ENCODE assay signal across 19 mouse cellular contexts in genomic region chr6:52273656-52274280, GRCm38 (mm10). TPM values are rescaled to one million over a fixed set of nuclear protein-coding genes. Genes with fewer than 3 reads are reported as not detected.
DNase-seq lines count a peak whose midpoint lies in the region; ATAC-seq and TF ChIP-seq lines count a peak whose summit lies in the region.
"Had no signal": no experiment of that assay in that cellular context is flagged by ENCODE, and none has a peak within 500 bp of the region (broad histone marks: within the 10 kb centered on the region; RNA-seq: fewer than 3 reads in every experiment).

No protein-coding gene starts in this region.

- H3K9ac ChIP-seq in forebrain, embryonic 11.5 days (ENCODE audit: low read length), result no peak overlapping the region
- no peak overlapping the region for H3K9ac ChIP-seq in forebrain, embryonic 16.5 days (replicated peaks; ENCODE audit: low read depth, low read length)
- no peak overlapping the region for H3K9ac ChIP-seq in intestine, embryonic 14.5 days (ENCODE audit: low read length)
- no peak overlapping the region for H3K9ac ChIP-seq in intestine, postnatal 0 days (ENCODE audit: low read depth, low read length)
- no peak overlapping the region for H3K9ac ChIP-seq in ES-Bruce4 (ENCODE audit: low read depth, poor library complexity, severe bottlenecking)
- H3K9ac ChIP-seq: midbrain, embryonic 12.5 days; neural tube, embryonic 13.5 days had no signal

- ATAC-seq in forebrain, embryonic 11.5 days (replicated peaks; ENCODE audit: low FRiP score), result no peak
- no peak for ATAC-seq in forebrain, embryonic 16.5 days
- no peak for ATAC-seq in intestine, embryonic 14.5 days (replicated peaks; ENCODE audit: low FRiP score, low TSS enrichment, low read depth)
- no peak for ATAC-seq in intestine, postnatal 0 days

- H3K4me2 ChIP-seq in forebrain, embryonic 11.5 days (ENCODE audit: low read depth, low read length, severe bottlenecking), result no peak overlapping the region
- H3K4me2 ChIP-seq in forebrain, embryonic 16.5 days (ENCODE audit: low read length), result no peak overlapping the region
- no peak overlapping the region for H3K4me2 ChIP-seq in intestine, embryonic 14.5 days (ENCODE audit: low read length)
- H3K4me2 ChIP-seq in intestine, postnatal 0 days (replicated peaks; ENCODE audit: low read depth), result no peak overlapping the region
- H3K4me2 ChIP-seq: midbrain, embryonic 12.5 days; neural tube, embryonic 13.5 days had no signal

- H3K9me3 ChIP-seq in forebrain, embryonic 11.5 days (ENCODE audit: control insufficient read depth, low read length), result no peaks in the 10 kb centered on the region
- H3K9me3 ChIP-seq in forebrain, embryonic 16.5 days (ENCODE audit: control insufficient read depth, low read length), result no peaks in the 10 kb centered on the region
- H3K9me3 ChIP-seq in intestine, embryonic 14.5 days (ENCODE audit: control insufficient read depth, low read length), result no peaks in the 10 kb centered on the region
- H3K9me3 ChIP-seq in intestine, postnatal 0 days (ENCODE audit: control insufficient read depth), result no peaks in the 10 kb centered on the region
- H3K9me3 ChIP-seq in ES-Bruce4 (replicated peaks; ENCODE audit: control insufficient read depth, insufficient read depth, low read length, poor library complexity, severe bottlenecking), result no peaks in the 10 kb centered on the region
- no peaks in the 10 kb centered on the region for H3K9me3 ChIP-seq in limb, embryonic 10.5 days (replicated peaks)
- H3K9me3 ChIP-seq: midbrain, embryonic 12.5 days; neural tube, embryonic 13.5 days had no signal

- no peak overlapping the region for H3K4me3 ChIP-seq in forebrain, embryonic 11.5 days (ENCODE audit: low read depth, low read length)
- no peak overlapping the region for H3K4me3 ChIP-seq in forebrain, embryonic 16.5 days (replicated peaks; ENCODE audit: low read length)
- no peak overlapping the region for H3K4me3 ChIP-seq in intestine, embryonic 14.5 days (ENCODE audit: low read depth, low read length)
- no peak overlapping the region for H3K4me3 ChIP-seq in intestine, postnatal 0 days (ENCODE audit: low read depth, low read length)
- H3K4me3 ChIP-seq in ES-Bruce4 (ENCODE audit: low read depth, low read length), result peak overlapping the region; percentile 33
- peak overlapping the region; percentile 25 for H3K4me3 ChIP-seq in limb, embryonic 10.5 days
- H3K4me3 ChIP-seq: erythroblast, embryonic 14.5 days; heart, adult 2 months; layer of hippocampus, adult 2 months; midbrain, embryonic 12.5 days; neural tube, embryonic 13.5 days had no signal

- H3K36me3 ChIP-seq in forebrain, embryonic 11.5 days (ENCODE audit: control insufficient read depth, insufficient read depth, low read length), result no peaks in the 10 kb centered on the region
- H3K36me3 ChIP-seq in forebrain, embryonic 16.5 days (ENCODE audit: control insufficient read depth, insufficient read depth), result no peaks in the 10 kb centered on the region
- no peaks in the 10 kb centered on the region for H3K36me3 ChIP-seq in intestine, embryonic 14.5 days (ENCODE audit: control insufficient read depth, insufficient read depth, low read length)
- no peaks in the 10 kb centered on the region for H3K36me3 ChIP-seq in intestine, postnatal 0 days (ENCODE audit: control insufficient read depth, insufficient read depth)
- H3K36me3 ChIP-seq in ES-Bruce4 (ENCODE audit: control insufficient read depth, insufficient read depth, low read length, poor library complexity, severe bottlenecking), result no peaks in the 10 kb centered on the region
- no peaks in the 10 kb centered on the region for H3K36me3 ChIP-seq in limb, embryonic 10.5 days
- H3K36me3 ChIP-seq: midbrain, embryonic 12.5 days; neural tube, embryonic 13.5 days had no signal

- no peaks in the 10 kb centered on the region for H3K4me1 ChIP-seq in forebrain, embryonic 11.5 days (replicated peaks; ENCODE audit: control insufficient read depth, insufficient read depth, low read length)
- no peaks in the 10 kb centered on the region for H3K4me1 ChIP-seq in forebrain, embryonic 16.5 days (replicated peaks; ENCODE audit: control insufficient read depth, insufficient read depth, low read length)
- H3K4me1 ChIP-seq in intestine, embryonic 14.5 days (replicated peaks; ENCODE audit: control insufficient read depth, insufficient read depth, low read length), result 0 out of 2 replicates have a peak, but pooled peaks cover 3% of the 10 kb centered on the region
- no peaks in the 10 kb centered on the region for H3K4me1 ChIP-seq in intestine, postnatal 0 days (replicated peaks; ENCODE audit: control insufficient read depth, insufficient read depth, low read length)
- H3K4me1 ChIP-seq in ES-Bruce4 (ENCODE audit: control insufficient read depth, insufficient read depth, low read length), result no peaks in the 10 kb centered on the region
- peaks cover 60% of the 10 kb centered on the region for H3K4me1 ChIP-seq in limb, embryonic 10.5 days
- H3K4me1 ChIP-seq: midbrain, embryonic 12.5 days; neural tube, embryonic 13.5 days had no signal

- H3K27ac ChIP-seq in forebrain, embryonic 11.5 days (ENCODE audit: low read depth, low read length), result no peak overlapping the region
- no peak overlapping the region for H3K27ac ChIP-seq in forebrain, embryonic 16.5 days (ENCODE audit: low read length)
- H3K27ac ChIP-seq in intestine, embryonic 14.5 days (ENCODE audit: low read depth), result no peak overlapping the region
- no peak overlapping the region for H3K27ac ChIP-seq in intestine, postnatal 0 days (ENCODE audit: low read depth, low read length)
- H3K27ac ChIP-seq in ES-Bruce4 (ENCODE audit: insufficient read depth, low read length), result no peak overlapping the region
- peak overlapping the region; percentile 72 for H3K27ac ChIP-seq in limb, embryonic 10.5 days
- H3K27ac ChIP-seq: heart, adult 2 months; layer of hippocampus, adult 2 months; midbrain, embryonic 12.5 days; neural tube, embryonic 13.5 days had no signal

- no peak for TF ChIP-seq POLR2A in ES-Bruce4 (IDR thresholded peaks at IDR 0.05; ENCODE audit: insufficient read depth, low read length)

- 1% methylated on average over 22 of the region's 22 CpGs for WGBS in forebrain, embryonic 11.5 days
- WGBS in forebrain, embryonic 16.5 days, result 1% methylated on average over 22 of the region's 22 CpGs
- 7% methylated on average over 22 of the region's 22 CpGs for WGBS in intestine, embryonic 14.5 days
- WGBS in intestine, postnatal 0 days, result 12% methylated on average over 22 of the region's 22 CpGs
- 4% methylated on average over 22 of the region's 22 CpGs for WGBS in limb, embryonic 10.5 days

- peaks cover 92% of the 10 kb centered on the region for H3K27me3 ChIP-seq in forebrain, embryonic 11.5 days (ENCODE audit: control insufficient read depth, insufficient read depth, low read length)
- peaks cover 93% of the 10 kb centered on the region for H3K27me3 ChIP-seq in forebrain, embryonic 16.5 days (replicated peaks; ENCODE audit: control insufficient read depth, insufficient read depth, low read length)
- peaks cover 90% of the 10 kb centered on the region for H3K27me3 ChIP-seq in intestine, embryonic 14.5 days (replicated peaks; ENCODE audit: control insufficient read depth, insufficient read depth, low read length)
- H3K27me3 ChIP-seq in intestine, postnatal 0 days (replicated peaks; ENCODE audit: control insufficient read depth, insufficient read depth, low read length), result peaks cover 91% of the 10 kb centered on the region
- peaks cover 18% of the 10 kb centered on the region for H3K27me3 ChIP-seq in ES-Bruce4 (ENCODE audit: control insufficient read depth, insufficient read depth, low read length, poor library complexity, severe bottlenecking)
- H3K27me3 ChIP-seq in limb, embryonic 10.5 days (ENCODE audit: low read depth, poor library complexity, severe bottlenecking), result peaks cover 94% of the 10 kb centered on the region

- no peak for TF ChIP-seq EP300 in ES-Bruce4 (IDR thresholded peaks at IDR 0.05; ENCODE audit: insufficient read depth, low read depth, low read length)

- TF ChIP-seq CTCF in intestine, postnatal 0 days (IDR thresholded peaks at IDR 0.05; ENCODE audit: low read depth), result no peak
- TF ChIP-seq CTCF in ES-Bruce4 (IDR thresholded peaks at IDR 0.05; ENCODE audit: low read depth, low read length), result no peak

- intact Hi-C loops in left cerebral cortex, postnatal 14 days (cut with DNase I), result loop anchor here (5.0 to 10.0 kb wide), 2 partner anchors 301 to 564 kb away; no protein-coding TSS in a partner anchor

- DNase-seq in forebrain, embryonic 11.5 days (ENCODE audit: low spot score), result peak; percentile 64
- DNase-seq in intestine, embryonic 14.5 days (ENCODE audit: low spot score), result peak; percentile 78
- peak; percentile 63 for DNase-seq in limb, embryonic 10.5 days (ENCODE audit: low spot score)
- no peak for DNase-seq in left cerebral cortex, postnatal 14 days (ENCODE audit: low spot score in 2 of 2)
- no peak for DNase-seq in lung, postnatal 25 days (ENCODE audit: low spot score)
- DNase-seq: adrenal gland, postnatal 36 days; kidney, adult 11 months; lung, adult 18-20 months; right cerebral cortex, adult 18-20 months had no signal

RNA-seq across cellular contexts. Expression of gene Hoxa13, which starts 13.1 kb away (rescaled TPM):
- polyA plus RNA-seq in forebrain, embryonic 11.5 days (2014; fragmentation: Nextera tagmentation; extraction: Ambion mirVana), result not detected in 2 replicates
- not detected in 2 replicates for polyA plus RNA-seq in forebrain, embryonic 16.5 days (2015; fragmentation: Nextera tagmentation; extraction: Ambion mirVana)
- polyA plus RNA-seq in intestine, embryonic 14.5 days (2014; fragmentation: Nextera tagmentation; extraction: Ambion mirVana), result 0.35 and 0.39 TPM in 2 replicates
- polyA plus RNA-seq in intestine, postnatal 0 days (2015; fragmentation: Nextera tagmentation; extraction: Ambion mirVana), result not detected in 2 replicates
- 0.25 TPM in 1 of 2 replicates, not detected in the other for polyA plus RNA-seq in ES-Bruce4 (2011; ENCODE audit: insufficient read depth, insufficient read length, low read depth, missing spikeins)
- 2.7 and 11.1 TPM in 2 replicates for polyA plus RNA-seq in limb, embryonic 10.5 days (2016; fragmentation: Nextera tagmentation; extraction: Ambion mirVana)
- not detected for total RNA-seq in left cerebral cortex, postnatal 14 days (2021)
- total RNA-seq: adrenal gland, postnatal 36 days; heart, adult 2 months; layer of hippocampus, adult 2 months; left cerebral cortex, postnatal 10 days; MEL had no signal
- polyA plus RNA-seq: erythroblast, embryonic 14.5 days; heart, adult 2 months; midbrain, embryonic 12.5 days had no signal

RNA-seq across cellular contexts. Expression of gene Hoxa11, which starts 28.2 kb away (rescaled TPM):
- not detected in 2 replicates for polyA plus RNA-seq in forebrain, embryonic 11.5 days (2014; fragmentation: Nextera tagmentation; extraction: Ambion mirVana)
- polyA plus RNA-seq in forebrain, embryonic 16.5 days (2015; fragmentation: Nextera tagmentation; extraction: Ambion mirVana), result 0.14 TPM in 1 of 2 replicates, not detected in the other
- polyA plus RNA-seq in intestine, embryonic 14.5 days (2014; fragmentation: Nextera tagmentation; extraction: Ambion mirVana), result 2.0 and 2.6 TPM in 2 replicates
- 1.1 TPM in 1 of 2 replicates, not detected in the other for polyA plus RNA-seq in intestine, postnatal 0 days (2015; fragmentation: Nextera tagmentation; extraction: Ambion mirVana)
- not detected in 2 replicates for polyA plus RNA-seq in ES-Bruce4 (2011; ENCODE audit: insufficient read depth, insufficient read length, low read depth, missing spikeins)
- polyA plus RNA-seq in limb, embryonic 10.5 days (2016; fragmentation: Nextera tagmentation; extraction: Ambion mirVana), result 71.6 and 74.9 TPM in 2 replicates
- total RNA-seq in left cerebral cortex, postnatal 14 days (2021), result not detected
- total RNA-seq: adrenal gland, postnatal 36 days; heart, adult 2 months; layer of hippocampus, adult 2 months; left cerebral cortex, postnatal 10 days; MEL had no signal
- polyA plus RNA-seq: erythroblast, embryonic 14.5 days; heart, adult 2 months; midbrain, embryonic 12.5 days had no signal

RNA-seq across cellular contexts. Expression of gene Hoxa10, which starts 33.1 kb away (rescaled TPM):
- polyA plus RNA-seq in forebrain, embryonic 11.5 days (2014; fragmentation: Nextera tagmentation; extraction: Ambion mirVana), result not detected in 2 replicates
- polyA plus RNA-seq in forebrain, embryonic 16.5 days (2015; fragmentation: Nextera tagmentation; extraction: Ambion mirVana), result 0.29 TPM in 1 of 2 replicates, not detected in the other
- polyA plus RNA-seq in intestine, embryonic 14.5 days (2014; fragmentation: Nextera tagmentation; extraction: Ambion mirVana), result 15.6 and 20.4 TPM in 2 replicates
- 0.17 and 7.8 TPM in 2 replicates for polyA plus RNA-seq in intestine, postnatal 0 days (2015; fragmentation: Nextera tagmentation; extraction: Ambion mirVana)
- polyA plus RNA-seq in ES-Bruce4 (2011; ENCODE audit: insufficient read depth, insufficient read length, low read depth, missing spikeins), result not detected in 2 replicates
- polyA plus RNA-seq in limb, embryonic 10.5 days (2016; fragmentation: Nextera tagmentation; extraction: Ambion mirVana), result 175 and 195 TPM in 2 replicates
- total RNA-seq in left cerebral cortex, postnatal 14 days (2021), result not detected
- total RNA-seq: heart, adult 2 months; layer of hippocampus, adult 2 months; left cerebral cortex, postnatal 10 days; MEL had no signal
- polyA plus RNA-seq: erythroblast, embryonic 14.5 days; heart, adult 2 months; midbrain, embryonic 12.5 days had no signal

RNA-seq across cellular contexts. Expression of gene Evx1, which starts 39.5 kb away (rescaled TPM):
- not detected in 2 replicates for polyA plus RNA-seq in forebrain, embryonic 11.5 days (2014; fragmentation: Nextera tagmentation; extraction: Ambion mirVana)
- polyA plus RNA-seq in forebrain, embryonic 16.5 days (2015; fragmentation: Nextera tagmentation; extraction: Ambion mirVana), result 0.19 TPM in 1 of 2 replicates, not detected in the other
- not detected in 2 replicates for polyA plus RNA-seq in intestine, embryonic 14.5 days (2014; fragmentation: Nextera tagmentation; extraction: Ambion mirVana)
- polyA plus RNA-seq in intestine, postnatal 0 days (2015; fragmentation: Nextera tagmentation; extraction: Ambion mirVana), result 0.04 TPM in 1 of 2 replicates, not detected in the other
- polyA plus RNA-seq in ES-Bruce4 (2011; ENCODE audit: insufficient read depth, insufficient read length, low read depth, missing spikeins), result 0.63 and 0.68 TPM in 2 replicates
- polyA plus RNA-seq in limb, embryonic 10.5 days (2016; fragmentation: Nextera tagmentation; extraction: Ambion mirVana), result 1.4 and 3.7 TPM in 2 replicates
- not detected for total RNA-seq in left cerebral cortex, postnatal 14 days (2021)
- total RNA-seq: adrenal gland, postnatal 36 days; heart, adult 2 months; layer of hippocampus, adult 2 months; left cerebral cortex, postnatal 10 days; MEL had no signal
- polyA plus RNA-seq: erythroblast, embryonic 14.5 days; heart, adult 2 months had no signal

RNA-seq across cellular contexts. Expression of gene Hoxa9, which starts 42.9 kb away (rescaled TPM):
- polyA plus RNA-seq in forebrain, embryonic 11.5 days (2014; fragmentation: Nextera tagmentation; extraction: Ambion mirVana), result not detected in 2 replicates
- polyA plus RNA-seq in forebrain, embryonic 16.5 days (2015; fragmentation: Nextera tagmentation; extraction: Ambion mirVana), result 0.30 TPM in 1 of 2 replicates, not detected in the other
- 4.2 and 7.1 TPM in 2 replicates for polyA plus RNA-seq in intestine, embryonic 14.5 days (2014; fragmentation: Nextera tagmentation; extraction: Ambion mirVana)
- 1.1 and 3.0 TPM in 2 replicates for polyA plus RNA-seq in intestine, postnatal 0 days (2015; fragmentation: Nextera tagmentation; extraction: Ambion mirVana)
- not detected in 2 replicates for polyA plus RNA-seq in ES-Bruce4 (2011; ENCODE audit: insufficient read depth, insufficient read length, low read depth, missing spikeins)
- 95.7 and 123 TPM in 2 replicates for polyA plus RNA-seq in limb, embryonic 10.5 days (2016; fragmentation: Nextera tagmentation; extraction: Ambion mirVana)
- not detected for total RNA-seq in left cerebral cortex, postnatal 14 days (2021)
- total RNA-seq: heart, adult 2 months; layer of hippocampus, adult 2 months; left cerebral cortex, postnatal 10 days; MEL had no signal
- polyA plus RNA-seq: erythroblast, embryonic 14.5 days; midbrain, embryonic 12.5 days had no signal

Comparison
In these comparisons a context has a peak if more than half of its experiments do, and no peak if none do; other contexts are left out.
1. DNase-seq: peak in forebrain, embryonic 11.5 days (single experiment), intestine, embryonic 14.5 days (single experiment) and limb, embryonic 10.5 days (single experiment); none in left cerebral cortex, postnatal 14 days (0 of 2) and lung, postnatal 25 days (single experiment).
2. H3K4me3 ChIP-seq: peak in ES-Bruce4 (single experiment) and limb, embryonic 10.5 days (single experiment); none in forebrain, embryonic 11.5 days (single experiment), forebrain, embryonic 16.5 days (single experiment), intestine, embryonic 14.5 days (single experiment) and intestine, postnatal 0 days (single experiment).
3. RNA of gene Hoxa11, which starts 28.2 kb away (polyA plus RNA-seq): 71.6 to 74.9 TPM in limb, embryonic 10.5 days; 2.0 to 2.6 TPM in intestine, embryonic 14.5 days, 1.1 TPM in intestine, postnatal 0 days, not detected in ES-Bruce4, not detected in forebrain, embryonic 11.5 days and 0.14 TPM in forebrain, embryonic 16.5 days; every median in the first group is over 10 times any median in the second.